Mouse (Mus musculus) E14TG2a.4 (cell line): ENCODE measurements around the gene Igfals.

Experiments used
- CTCF ChIP-seq: conservative IDR thresholded peaks from 2 replicates; pipeline ENCODE4 v1.5.1; 2014; ENCODE audit warnings: low read length
- NANOG ChIP-seq: IDR thresholded peaks from 2 replicates; pipeline ENCODE4 v1.6.1; 2014; ENCODE audit warnings: borderline replicate concordance, low read length, mixed read lengths
- POU5F1 ChIP-seq: IDR thresholded peaks from 2 replicates; pipeline ENCODE4 v1.6.1; 2014; ENCODE audit warnings: low read length, borderline replicate concordance

- TF ChIP-seq CTCF (no peak), NANOG (no peak; the same call in 1 of the 2 replicates), POU5F1 (0 out of 2 replicates have a peak, but pooled peaks have one; percentile 34)
Measured at GRCm38 (mm10) chr17:24874405-24874745, 8.6 kb downstream of the Igfals start.
